Mouse (Mus musculus) bone marrow, adult 2 months (tissue): ENCODE results near the gene Sod1. TPM values are rescaled to one million over a fixed set of nuclear protein-coding genes. Genes with fewer than 3 reads are reported as not detected.

Experiments used
- H3K27ac ChIP-seq: fragments of 200-500 bp; 2 replicates; pipeline ENCODE4 v1.5.1; 2012; ENCODE audit warnings: low read depth, mild to moderate bottlenecking, control low read depth, inconsistent platforms, low read length; ENCODE audit not compliant: control insufficient read depth, poor library complexity, insufficient read depth
- H3K4me1 ChIP-seq: fragments of 200-500 bp; 2 replicates; pipeline ENCODE4 v1.6.1; 2011; ENCODE audit warnings: low read length; ENCODE audit not compliant: control insufficient read depth, insufficient read depth
- H3K4me3 ChIP-seq: fragments of 200-500 bp; replicated peaks from 2 replicates; pipeline ENCODE3; 2011; ENCODE audit warnings: mild to moderate bottlenecking, low read depth, low read length, control low read depth; ENCODE audit not compliant: control insufficient read depth
- CTCF ChIP-seq: fragments of 200-500 bp; IDR thresholded peaks from 2 replicates; pipeline ENCODE4 v1.5.1; 2011; ENCODE audit warnings: low read length, control low read depth; ENCODE audit not compliant: control insufficient read depth, insufficient read depth
- POLR2A ChIP-seq: fragments of 200-500 bp; IDR thresholded peaks from 2 replicates; pipeline ENCODE4 v1.6.1; 2011; ENCODE audit warnings: low read depth, mild to moderate bottlenecking, control low read depth, low read length, borderline replicate concordance; ENCODE audit not compliant: control insufficient read depth
- WGBS: fragments of 180-500 bp; shearing (Covaris S2); methylation state at CpG from one replicate; pipeline ENCODE4 v1.1.7; 2018; 5-methylcytosine and 5-hydroxymethylcytosine counted together
- polyA plus RNA-seq: library from polyadenylated mRNA; stranded (reverse); fragments of >200 nt; gene quantifications from 2 replicates; pipeline ENCODE4 v1.2.4, GENCODE M21; 2011; ENCODE audit warnings: low replicate concordance; ENCODE audit not compliant: missing spikeins, insufficient read depth, insufficient read length

Gene Sod1
- polyA plus RNA-seq, 1 experiment = 690 TPM

DNA sequence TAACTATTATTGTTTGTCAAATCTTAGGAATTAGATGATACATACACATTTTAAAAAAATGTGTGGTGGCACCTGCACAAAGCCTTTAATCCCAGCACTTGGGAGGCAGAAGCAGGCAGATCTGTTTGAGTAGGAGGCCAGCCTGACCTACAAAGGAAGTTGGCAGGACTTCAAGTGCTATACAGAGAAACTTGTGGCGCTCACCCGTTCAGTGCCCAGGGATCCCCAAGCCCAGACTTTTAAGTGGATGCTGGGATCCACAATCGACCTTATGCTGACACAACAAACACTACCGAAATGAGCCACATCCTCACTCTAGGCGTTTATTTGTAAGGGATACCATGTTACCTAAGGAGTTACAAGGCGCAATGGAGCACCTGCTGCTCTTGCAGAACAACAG lies 55.0 kb downstream of the Sod1 start:
- H3K4me3 ChIP-seq = no peak overlapping the region
- no peak overlapping the region for H3K27ac ChIP-seq
- 47% methylated on average over 6 of the region's 6 CpGs for WGBS
- no peak for TF ChIP-seq CTCF
- no peak for TF ChIP-seq POLR2A
- H3K4me1 ChIP-seq = no peaks in the 10 kb centered on the region; the same call in 1 of the 2 replicates

Other genes starting within 250 kb of the Sod1 start
- gene Tiam1, start 77.0 kb upstream of the Sod1 start, polyA plus RNA-seq = 8.3 and 10.7 TPM in 2 replicates
- gene Scaf4, start 63.7 kb downstream of the Sod1 start, polyA plus RNA-seq = 27.2 and 30.0 TPM in 2 replicates
- gene Hunk, start 165.3 kb downstream of the Sod1 start, polyA plus RNA-seq = 0.31 TPM in 1 of 2 replicates, not detected in the other